Mouse (Mus musculus) thymus, adult 2 months (tissue): ENCODE data around the gene Synpo2. TPM values are rescaled to one million over a fixed set of nuclear protein-coding genes. Genes with fewer than 3 reads are reported as not detected.

Experiments used
- DNase-seq: peaks from one replicate; pipeline ENCODE4 v3.0.0; 2021
- H3K27ac ChIP-seq: fragments of 200-500 bp; 2 replicates; pipeline ENCODE4 v1.5.1; 2012; ENCODE audit warnings: low read length, control low read depth; ENCODE audit not compliant: control insufficient read depth, insufficient read depth
- H3K27me3 ChIP-seq: fragments of 200-500 bp; 2 replicates; pipeline ENCODE4 v1.6.1; 2012; ENCODE audit warnings: mild to moderate bottlenecking, low read length, moderate library complexity, mixed read lengths; ENCODE audit not compliant: control insufficient read depth, insufficient read depth
- H3K36me3 ChIP-seq: fragments of 200-500 bp; 2 replicates; pipeline ENCODE4 v1.6.1; 2012; ENCODE audit warnings: mild to moderate bottlenecking, low read length, moderate library complexity; ENCODE audit not compliant: control insufficient read depth, insufficient read depth
- H3K4me1 ChIP-seq: fragments of 200-500 bp; replicated peaks from 2 replicates; pipeline ENCODE4 v1.6.1; 2012; ENCODE audit warnings: low read length; ENCODE audit not compliant: control insufficient read depth, insufficient read depth
- H3K4me3 ChIP-seq: fragments of 200-500 bp; 2 replicates; pipeline ENCODE4 v1.5.1; 2012; ENCODE audit warnings: mild to moderate bottlenecking, low read length, control low read depth, moderate library complexity; ENCODE audit not compliant: control insufficient read depth, insufficient read depth
- CTCF ChIP-seq: fragments of 200-500 bp; IDR thresholded peaks from 2 replicates; pipeline ENCODE4 v1.5.1; 2012; ENCODE audit warnings: mild to moderate bottlenecking, control low read depth, low read length, moderate library complexity, borderline replicate concordance; ENCODE audit not compliant: control insufficient read depth, poor library complexity, insufficient read depth; ENCODE audit errors: extremely low read depth
- POLR2A ChIP-seq: fragments of 200-500 bp; IDR thresholded peaks from 2 replicates; pipeline ENCODE4 v1.6.1; 2012; ENCODE audit warnings: mild to moderate bottlenecking, low read length, control low read depth, moderate library complexity; ENCODE audit not compliant: control insufficient read depth, poor library complexity, insufficient read depth; ENCODE audit errors: extremely low read depth
- WGBS: fragments of 180-500 bp; shearing (Covaris S2); methylation state at CpG from one replicate; pipeline ENCODE4 v1.1.7; 2018; 5-methylcytosine and 5-hydroxymethylcytosine counted together
- polyA plus RNA-seq: library from polyadenylated mRNA; depleted of rRNA; stranded (reverse); fragments of >200 nt; gene quantifications from 2 replicates; pipeline ENCODE4 v1.2.3, GENCODE M21; 2012

Synpo2 gene
- polyA plus RNA-seq, 1 experiment: 8.7 TPM

GRCm38 (mm10) chr3:123237039-123237438 is 1.1 kb upstream of the Synpo2 start:
- DNase-seq: no peak
- 89% methylated on average over 7 of the region's 7 CpGs for WGBS

GRCm38 (mm10) chr3:123235495-123235894 is 454 bp downstream of the Synpo2 start:
- no peak overlapping the region for H3K27ac ChIP-seq
- 65% methylated on average over 7 of the region's 7 CpGs for WGBS
- H3K4me1 ChIP-seq: no peaks in the 10 kb centered on the region; the same call in 1 of the 2 replicates
- H3K36me3 ChIP-seq: no peaks in the 10 kb centered on the region
- TF ChIP-seq POLR2A (no peak), CTCF (no peak)
- peaks cover 4% of the 10 kb centered on the region; the same call in 1 of the 2 replicates for H3K27me3 ChIP-seq
- DNase-seq: no peak
- peak overlapping the region; percentile 22; the same call in 1 of the 2 replicates for H3K4me3 ChIP-seq

More at GRCm38 (mm10) chr3:123237039-123237438, 1.1 kb upstream of the Synpo2 start:
- H3K27me3 ChIP-seq: peaks cover 4% of the 10 kb centered on the region; the same call in 1 of the 2 replicates
- H3K36me3 ChIP-seq: no peaks in the 10 kb centered on the region
- TF ChIP-seq POLR2A: no peak
- TF ChIP-seq CTCF: no peak
- no peaks in the 10 kb centered on the region; the same call in 1 of the 2 replicates for H3K4me1 ChIP-seq
- no peak overlapping the region for H3K27ac ChIP-seq
- no peak overlapping the region for H3K4me3 ChIP-seq

- H3K27me3 ChIP-seq: peaks cover 4% of the 10 kb centered on the region; the same call in 1 of the 2 replicates
- no peaks in the 10 kb centered on the region for H3K36me3 ChIP-seq
- no peaks in the 10 kb centered on the region; the same call in 1 of the 2 replicates for H3K4me1 ChIP-seq
- H3K27ac ChIP-seq: no peak overlapping the region
- H3K4me3 ChIP-seq: no peak overlapping the region
- 53% methylated on average over 16 of the region's 16 CpGs for WGBS
- TF ChIP-seq CTCF: no peak
- TF ChIP-seq POLR2A: no peak
- peak; percentile 22 for DNase-seq
These were observed 1.6 kb downstream of the Synpo2 start for GRCm38 (mm10) chr3:123234191-123234836.

- 90% methylated on average over 2 of the region's 2 CpGs for WGBS
- no peaks in the 10 kb centered on the region for H3K4me1 ChIP-seq
- H3K27ac ChIP-seq: no peak overlapping the region
- no peak for DNase-seq
- TF ChIP-seq CTCF (no peak), POLR2A (no peak)
- H3K36me3 ChIP-seq: no peaks in the 10 kb centered on the region
- peaks cover 4% of the 10 kb centered on the region; the same call in 1 of the 2 replicates for H3K27me3 ChIP-seq
- no peak overlapping the region for H3K4me3 ChIP-seq
These were observed 4.3 kb downstream of the Synpo2 start for GRCm38 (mm10) chr3:123231639-123232038.

- no peak for DNase-seq
- no peaks in the 10 kb centered on the region for H3K4me1 ChIP-seq
- TF ChIP-seq POLR2A: no peak
- TF ChIP-seq CTCF: no peak
- no peak overlapping the region for H3K4me3 ChIP-seq
- no peaks in the 10 kb centered on the region for H3K36me3 ChIP-seq
- whole genome bisulfite sequencing: 94% methylated on average over 3 of the region's 3 CpGs
- H3K27me3 ChIP-seq: no peaks in the 10 kb centered on the region
- H3K27ac ChIP-seq: no peak overlapping the region
These were observed 8.7 kb downstream of the Synpo2 start for GRCm38 (mm10) chr3:123227276-123227675.

GRCm38 (mm10) chr3:123218646-123219045 is 17.3 kb downstream of the Synpo2 start:
- no peak overlapping the region for H3K27ac ChIP-seq
- H3K27me3 ChIP-seq: no peaks in the 10 kb centered on the region
- H3K4me3 ChIP-seq: no peak overlapping the region
- 83% methylated on average over 6 of the region's 6 CpGs for WGBS
- TF ChIP-seq POLR2A (no peak), CTCF (no peak)
- H3K4me1 ChIP-seq: no peaks in the 10 kb centered on the region
- DNase-seq: no peak
- H3K36me3 ChIP-seq: no peaks in the 10 kb centered on the region
